Mouse (Mus musculus) adrenal gland, postnatal 25 days (tissue): Measurements from ENCODE around the gene Lipc. TPM values are rescaled to one million over a fixed set of nuclear protein-coding genes. Genes with fewer than 3 reads are reported as not detected.
"Not testable (repeated sequence)": the region's sequence is repeated elsewhere in the genome, so short reads cannot be mapped to it uniquely, and the experiment has no call there.

Experiments
- DNase-seq: peaks from one replicate; pipeline ENCODE4 v3.0.0; 2021; ENCODE audit warnings: mixed read lengths
- total RNA-seq: library from RNA; stranded (reverse); gene quantifications from 2 replicates; pipeline ENCODE4 v1.2.3, GENCODE M21; 2021

Gene Lipc
- total RNA-seq, 1 experiment from 2014 or later, result not detected

GRCm38 (mm10) chr9:70859233-70859632, 92.8 kb downstream of the Lipc start:
- DNase-seq, result no peak

- no peak for DNase-seq
Observed at GRCm38 (mm10) chr9:70855868-70856267, 96.2 kb downstream of the Lipc start.

- no peak for DNase-seq
Observed at GRCm38 (mm10) chr9:70854950-70855349, 97.1 kb downstream of the Lipc start.

GRCm38 (mm10) chr9:70853081-70853480, 98.9 kb downstream of the Lipc start:
- DNase-seq, result not testable (repeated sequence)

GRCm38 (mm10) chr9:70851533-70851932, 100.5 kb downstream of the Lipc start:
- DNase-seq, result no peak

- DNase-seq, result no peak
Observed at GRCm38 (mm10) chr9:70848135-70848770, 103.8 kb downstream of the Lipc start.

GRCm38 (mm10) chr9:70847627-70848051, 104.4 kb downstream of the Lipc start:
- no peak for DNase-seq

GRCm38 (mm10) chr9:70843270-70843669, 108.8 kb downstream of the Lipc start:
- no peak for DNase-seq

- DNase-seq, result no peak
Observed at GRCm38 (mm10) chr9:70842300-70842941, 109.6 kb downstream of the Lipc start.

- no peak for DNase-seq
Observed at GRCm38 (mm10) chr9:70841426-70842215, 110.4 kb downstream of the Lipc start.

- no peak for DNase-seq
Observed at GRCm38 (mm10) chr9:70840861-70841341, 111.1 kb downstream of the Lipc start.

GRCm38 (mm10) chr9:70838132-70838911, 113.7 kb downstream of the Lipc start:
- no peak for DNase-seq

GRCm38 (mm10) chr9:70834730-70835154, 117.3 kb downstream of the Lipc start:
- DNase-seq, result peak; percentile 80

- DNase-seq, result no peak
Observed at GRCm38 (mm10) chr9:70834217-70834616, 117.8 kb downstream of the Lipc start.

GRCm38 (mm10) chr9:70833111-70833908, 118.7 kb downstream of the Lipc start:
- DNase-seq, result no peak

- no peak for DNase-seq
Observed at GRCm38 (mm10) chr9:70832231-70832630, 119.8 kb downstream of the Lipc start.

- DNase-seq, result no peak
Observed at GRCm38 (mm10) chr9:70830844-70831529, 121.0 kb downstream of the Lipc start.

- DNase-seq, result no peak
Observed at GRCm38 (mm10) chr9:70829784-70830488, 122.1 kb downstream of the Lipc start.

- no peak for DNase-seq
Observed at GRCm38 (mm10) chr9:70827911-70828310, 124.1 kb downstream of the Lipc start.

- no peak for DNase-seq
Observed at GRCm38 (mm10) chr9:70824103-70824502, 127.9 kb downstream of the Lipc start.
